ENCODE assay signal across 9 mouse cellular contexts in genomic region chr6:52233546-52234427, GRCm38 (mm10). TPM values are rescaled to one million over a fixed set of nuclear protein-coding genes. Genes with fewer than 3 reads are reported as not detected.
DNase-seq lines count a peak whose midpoint lies in the region; ATAC-seq and TF ChIP-seq lines count a peak whose summit lies in the region.
"Had no signal": no experiment of that assay in that cellular context is flagged by ENCODE, and none has a peak within 500 bp of the region (broad histone marks: within the 10 kb centered on the region; RNA-seq: fewer than 3 reads in every experiment).

No protein-coding gene starts in this region.

- H3K4me2 ChIP-seq in neural tube, embryonic 11.5 days (ENCODE audit: low read depth), result peak overlapping the region; percentile 57
- H3K4me2 ChIP-seq in stomach, postnatal 0 days (replicated peaks; ENCODE audit: low read depth), result no peak overlapping the region

- H3K36me3 ChIP-seq in neural tube, embryonic 11.5 days (ENCODE audit: control insufficient read depth, insufficient read depth, low read length), result no peaks in the 10 kb centered on the region
- H3K36me3 ChIP-seq in stomach, postnatal 0 days (ENCODE audit: control insufficient read depth, insufficient read depth, low read length), result no peaks in the 10 kb centered on the region

- H3K9me3 ChIP-seq in neural tube, embryonic 11.5 days (ENCODE audit: control insufficient read depth, low read length), result no peaks in the 10 kb centered on the region
- no peaks in the 10 kb centered on the region for H3K9me3 ChIP-seq in stomach, postnatal 0 days (ENCODE audit: control insufficient read depth, low read length)

- H3K27me3 ChIP-seq in neural tube, embryonic 11.5 days (ENCODE audit: control insufficient read depth, insufficient read depth, low read length), result peaks cover 62% of the 10 kb centered on the region
- peaks cover 50% of the 10 kb centered on the region for H3K27me3 ChIP-seq in stomach, postnatal 0 days (ENCODE audit: control insufficient read depth, insufficient read depth, low read length)

- H3K4me1 ChIP-seq in neural tube, embryonic 11.5 days (ENCODE audit: control insufficient read depth, insufficient read depth, low read length), result no peaks in the 10 kb centered on the region; the same call in 1 of the 2 replicates
- no peaks in the 10 kb centered on the region for H3K4me1 ChIP-seq in stomach, postnatal 0 days (replicated peaks; ENCODE audit: control insufficient read depth, insufficient read depth)

- intact Hi-C loops in gastrocnemius, adult 2 months (cut with DNase I), result no loop called here

- peak overlapping the region; percentile 94 for H3K9ac ChIP-seq in neural tube, embryonic 11.5 days (ENCODE audit: low read length)
- no peak overlapping the region for H3K9ac ChIP-seq in stomach, postnatal 0 days (ENCODE audit: low read length)

- under 1% methylated on average over 55 of the region's 70 CpGs for WGBS in neural tube, embryonic 11.5 days
- under 1% methylated on average over 70 of the region's 70 CpGs for WGBS in stomach, postnatal 0 days

- TF ChIP-seq CTCF in gastrocnemius, adult 2 months (IDR thresholded peaks at IDR 0.05), result no peak
- TF ChIP-seq CTCF in stomach, postnatal 0 days (IDR thresholded peaks at IDR 0.05; ENCODE audit: low read depth), result no peak

- no peak for TF ChIP-seq EP300 in stomach, postnatal 0 days (optimal IDR thresholded peaks at IDR 0.05)

- DNase-seq in neural tube, embryonic 11.5 days (ENCODE audit: low spot score), result peak; percentile 56
- no peak for DNase-seq in neural tube, embryonic 10.5 days (ENCODE audit: extremely low spot score, low spot score)
- peak; percentile 89 for DNase-seq in gastrocnemius, adult 2 months
- DNase-seq in kidney, postnatal 25 days, result peak; percentile 92 to 95
- DNase-seq in stomach, postnatal 0 days (ENCODE audit: low spot score), result no peak
- DNase-seq in adrenal gland, postnatal 4 days (ENCODE audit: low spot score in 2 of 2), result no peak
- no peak for DNase-seq in c-Kit-positive CD71-positive TER-119-positive erythroid progenitor cells, embryonic 14.5 days (ENCODE audit: low spot score)

- peak overlapping the region; percentile 65 for H3K4me3 ChIP-seq in neural tube, embryonic 11.5 days (ENCODE audit: low read depth, low read length)
- H3K4me3 ChIP-seq in gastrocnemius, adult 2 months, result peak overlapping the region; percentile 76
- no peak overlapping the region for H3K4me3 ChIP-seq in stomach, postnatal 0 days (ENCODE audit: low read depth, low read length)

- peak overlapping the region; percentile 91 for H3K27ac ChIP-seq in neural tube, embryonic 11.5 days (ENCODE audit: low read depth, low read length)
- peak overlapping the region; percentile 93 for H3K27ac ChIP-seq in gastrocnemius, adult 2 months
- H3K27ac ChIP-seq in stomach, postnatal 0 days (replicated peaks), result no peak overlapping the region

- no peak for ATAC-seq in neural tube, embryonic 11.5 days (ENCODE audit: insufficient read depth, low FRiP score, low TSS enrichment)
- ATAC-seq in stomach, postnatal 0 days (ENCODE audit: low FRiP score, low TSS enrichment), result peak; percentile 35
- ATAC-seq in megakaryocyte-erythroid progenitor cell, adult 5-6 weeks (replicated peaks; ENCODE audit: low FRiP score, low TSS enrichment, poor library complexity, severe bottlenecking), result no peak

RNA-seq across cellular contexts. Expression of gene Hoxa9, which starts 2.9 kb away (rescaled TPM):
- polyA plus RNA-seq in neural tube, embryonic 11.5 days (2014; fragmentation: Nextera tagmentation; extraction: Ambion mirVana), result 98.8 and 105 TPM in 2 replicates
- total RNA-seq in gastrocnemius, adult 2 months (2021), result 1 to 10 TPM; 7.5 to 8.8 TPM
- polyA plus RNA-seq in stomach, postnatal 0 days (2015; fragmentation: Nextera tagmentation; extraction: Ambion mirVana), result 0.13 and 0.61 TPM in 2 replicates
- 10 to 100 TPM in 1 of 2 experiments, 1 to 10 TPM in 1; 4.5 to 14.6 TPM for total RNA-seq in adrenal gland, postnatal 4 days (2021)
- 7.6 and 9.7 TPM in 2 replicates for total RNA-seq in megakaryocyte-erythroid progenitor cell, adult 5-6 weeks (2014; fragmentation: Nextera tagmentation)
- total RNA-seq in megakaryocyte-erythroid progenitor cell, adult 5-6 weeks (2017), result 10.3 and 27.1 TPM in 2 replicates

RNA-seq across cellular contexts. Expression of gene Hoxa10, which starts 6.9 kb away (rescaled TPM):
- polyA plus RNA-seq in neural tube, embryonic 11.5 days (2014; fragmentation: Nextera tagmentation; extraction: Ambion mirVana), result 70.6 and 72.8 TPM in 2 replicates
- total RNA-seq in gastrocnemius, adult 2 months (2021), result 10 to 100 TPM; 17.4 to 17.7 TPM
- polyA plus RNA-seq in stomach, postnatal 0 days (2015; fragmentation: Nextera tagmentation; extraction: Ambion mirVana), result 0.06 TPM in 1 of 2 replicates, not detected in the other
- 10 to 100 TPM in 1 of 2 experiments, under 1 TPM in 1; 0.87 to 11.1 TPM for total RNA-seq in adrenal gland, postnatal 4 days (2021)
- not detected in 2 replicates for total RNA-seq in megakaryocyte-erythroid progenitor cell, adult 5-6 weeks (2014; fragmentation: Nextera tagmentation)
- 0.34 TPM in 1 of 2 replicates, not detected in the other for total RNA-seq in megakaryocyte-erythroid progenitor cell, adult 5-6 weeks (2017)

RNA-seq across cellular contexts. Expression of gene Hoxa11, which starts 11.8 kb away (rescaled TPM):
- 6.0 and 6.7 TPM in 2 replicates for polyA plus RNA-seq in neural tube, embryonic 11.5 days (2014; fragmentation: Nextera tagmentation; extraction: Ambion mirVana)
- total RNA-seq in gastrocnemius, adult 2 months (2021), result 1 to 10 TPM; 1.0 to 4.3 TPM
- not detected in 2 replicates for polyA plus RNA-seq in stomach, postnatal 0 days (2015; fragmentation: Nextera tagmentation; extraction: Ambion mirVana)
- 1 to 10 TPM in 1 of 2 experiments, not detected in 1; 3.0 TPM for total RNA-seq in adrenal gland, postnatal 4 days (2021)
- total RNA-seq in megakaryocyte-erythroid progenitor cell, adult 5-6 weeks (2014; fragmentation: Nextera tagmentation), result not detected in 2 replicates
- not detected in 2 replicates for total RNA-seq in megakaryocyte-erythroid progenitor cell, adult 5-6 weeks (2017)
- polyA plus RNA-seq: liver, embryonic 16.5 days had no signal

RNA-seq across cellular contexts. Expression of gene Hoxa7, which starts 12.1 kb away (rescaled TPM):
- 61.2 and 71.3 TPM in 2 replicates for polyA plus RNA-seq in neural tube, embryonic 11.5 days (2014; fragmentation: Nextera tagmentation; extraction: Ambion mirVana)
- 1 to 10 TPM; 4.7 to 5.0 TPM for total RNA-seq in gastrocnemius, adult 2 months (2021)
- 8.1 and 8.5 TPM in 2 replicates for polyA plus RNA-seq in stomach, postnatal 0 days (2015; fragmentation: Nextera tagmentation; extraction: Ambion mirVana)
- 10 to 100 TPM; 25.1 to 28.1 TPM for total RNA-seq in adrenal gland, postnatal 4 days (2021)
- 3.4 and 4.1 TPM in 2 replicates for total RNA-seq in megakaryocyte-erythroid progenitor cell, adult 5-6 weeks (2014; fragmentation: Nextera tagmentation)
- total RNA-seq in megakaryocyte-erythroid progenitor cell, adult 5-6 weeks (2017), result 2.6 and 3.1 TPM in 2 replicates

RNA-seq across cellular contexts. Expression of gene Gm28308, which starts 20.6 kb away (rescaled TPM):
- not detected in 2 replicates for polyA plus RNA-seq in neural tube, embryonic 11.5 days (2014; fragmentation: Nextera tagmentation; extraction: Ambion mirVana)
- total RNA-seq in gastrocnemius, adult 2 months (2021), result under 1 TPM in 1 of 2 experiments, not detected in 1; 0.82 TPM
- 0.21 TPM in 1 of 2 replicates, not detected in the other for polyA plus RNA-seq in stomach, postnatal 0 days (2015; fragmentation: Nextera tagmentation; extraction: Ambion mirVana)
- total RNA-seq in adrenal gland, postnatal 4 days (2021), result 1 to 10 TPM; 2.3 to 4.1 TPM
- total RNA-seq in megakaryocyte-erythroid progenitor cell, adult 5-6 weeks (2014; fragmentation: Nextera tagmentation), result not detected in 2 replicates
- not detected in 2 replicates for total RNA-seq in megakaryocyte-erythroid progenitor cell, adult 5-6 weeks (2017)
- polyA plus RNA-seq: liver, embryonic 16.5 days had no signal

Comparison
In these comparisons a context has a peak if more than half of its experiments do, and no peak if none do; other contexts are left out.
1. DNase-seq: peak in neural tube, embryonic 11.5 days (single experiment), gastrocnemius, adult 2 months (single experiment) and kidney, postnatal 25 days (2 of 2); none in neural tube, embryonic 10.5 days (single experiment), stomach, postnatal 0 days (single experiment), adrenal gland, postnatal 4 days (0 of 2) and c-Kit-positive CD71-positive TER-119-positive erythroid progenitor cells, embryonic 14.5 days (single experiment).